Mouse (Mus musculus): ENCODE data around the gene Tbc1d22a.

GRCm38 (mm10) chr15:86508406-86509176 lies 294.3 kb downstream of the Tbc1d22a start:
- TF ChIP-seq POLR2A (IDR thresholded peaks at IDR 0.05; ENCODE audit: control insufficient read depth in 1 of 2, insufficient read depth in 1 of 2, low read depth in 1 of 2, low read length in 2 of 2, poor library complexity in 1 of 2) (no peak), TCF12 (IDR thresholded peaks at IDR 0.05; ENCODE audit: low read depth, low read length) (no peak), CTCF (IDR thresholded peaks at IDR 0.05 in 2 of 3, conservative IDR thresholded peaks at IDR 0.05 in 1 of 3; ENCODE audit: control insufficient read depth in 1 of 3, insufficient read depth in 1 of 3, low read depth in 2 of 3, low read length in 3 of 3, poor library complexity in 1 of 3, severe bottlenecking in 1 of 3) (no peak), CHD2 (IDR thresholded peaks at IDR 0.05; ENCODE audit: low read length) (no peak), MYC (IDR thresholded peaks at IDR 0.05; ENCODE audit: low read depth, low read length) (no peak), ZKSCAN1 (IDR thresholded peaks at IDR 0.05; ENCODE audit: low read depth, low read length) (no peak)

All from MEL (cell line).